Mouse (Mus musculus) midbrain, embryonic 11.5 days (tissue): ENCODE results near the gene Tcp11l2. TPM values are rescaled to one million over a fixed set of nuclear protein-coding genes. Genes with fewer than 3 reads are reported as not detected.

ENCODE experiments used
- ATAC-seq: fragments of 200-750 bp; cut with Nextera tagmentation; 2 replicates; pipeline ENCODE4 v1.8.0; 2017; ENCODE audit warnings: moderate TSS enrichment, moderate library complexity; ENCODE audit not compliant: low FRiP score
- DNase-seq: peaks from one replicate; pipeline ENCODE4 v3.0.0; 2015; ENCODE audit warnings: low spot score; ENCODE audit errors: missing footprints
- H3K27ac ChIP-seq: fragments of 300-500 bp; sonication (generic); 2 replicates; pipeline ENCODE4 v1.5.1; 2014; ENCODE audit warnings: low read depth, low read length
- H3K27me3 ChIP-seq: fragments of 300-500 bp; sonication (generic); 2 replicates; pipeline ENCODE4 v1.6.1; 2014; ENCODE audit warnings: mild to moderate bottlenecking, low read length, moderate library complexity, mixed read lengths; ENCODE audit not compliant: control insufficient read depth, insufficient read depth
- H3K36me3 ChIP-seq: fragments of 300-500 bp; sonication (generic); 2 replicates; pipeline ENCODE4 v1.6.1; 2014; ENCODE audit warnings: mild to moderate bottlenecking, low read length, moderate library complexity, mixed read lengths; ENCODE audit not compliant: control insufficient read depth, insufficient read depth
- H3K4me1 ChIP-seq: fragments of 300-500 bp; sonication (generic); 2 replicates; pipeline ENCODE4 v1.6.1; 2014; ENCODE audit warnings: low read length; ENCODE audit not compliant: control insufficient read depth, insufficient read depth
- H3K4me2 ChIP-seq: fragments of 300-500 bp; sonication (generic); 2 replicates; pipeline ENCODE4 v1.6.1; 2014; ENCODE audit warnings: mild to moderate bottlenecking, moderate library complexity
- H3K4me3 ChIP-seq: fragments of 300-500 bp; sonication (generic); 2 replicates; pipeline ENCODE4 v1.5.1; 2014; ENCODE audit warnings: low read depth, low read length
- H3K9ac ChIP-seq: fragments of 300-500 bp; sonication (generic); 2 replicates; pipeline ENCODE4 v1.6.1; 2014; ENCODE audit warnings: low read length
- H3K9me3 ChIP-seq: fragments of 300-500 bp; sonication (generic); 2 replicates; pipeline ENCODE4 v1.6.1; 2016; ENCODE audit warnings: low read length; ENCODE audit not compliant: control insufficient read depth
- WGBS: fragments of 180-500 bp; shearing (Covaris S2); extraction: QIAGEN DNeasy Blood & Tissue Kit; methylation state at CpG from one replicate; pipeline ENCODE4 v1.1.7; 2014; 5-methylcytosine and 5-hydroxymethylcytosine counted together
- polyA plus RNA-seq: library from polyadenylated mRNA; unstranded; fragments of >200 nt; fragmentation: Nextera tagmentation; extraction: Ambion mirVana; gene quantifications from 2 replicates; pipeline ENCODE4 v1.2.1, GENCODE M21; 2014

Tcp11l2 gene
- polyA plus RNA-seq, 1 experiment from 2014 or later: 9.4 TPM

DNA sequence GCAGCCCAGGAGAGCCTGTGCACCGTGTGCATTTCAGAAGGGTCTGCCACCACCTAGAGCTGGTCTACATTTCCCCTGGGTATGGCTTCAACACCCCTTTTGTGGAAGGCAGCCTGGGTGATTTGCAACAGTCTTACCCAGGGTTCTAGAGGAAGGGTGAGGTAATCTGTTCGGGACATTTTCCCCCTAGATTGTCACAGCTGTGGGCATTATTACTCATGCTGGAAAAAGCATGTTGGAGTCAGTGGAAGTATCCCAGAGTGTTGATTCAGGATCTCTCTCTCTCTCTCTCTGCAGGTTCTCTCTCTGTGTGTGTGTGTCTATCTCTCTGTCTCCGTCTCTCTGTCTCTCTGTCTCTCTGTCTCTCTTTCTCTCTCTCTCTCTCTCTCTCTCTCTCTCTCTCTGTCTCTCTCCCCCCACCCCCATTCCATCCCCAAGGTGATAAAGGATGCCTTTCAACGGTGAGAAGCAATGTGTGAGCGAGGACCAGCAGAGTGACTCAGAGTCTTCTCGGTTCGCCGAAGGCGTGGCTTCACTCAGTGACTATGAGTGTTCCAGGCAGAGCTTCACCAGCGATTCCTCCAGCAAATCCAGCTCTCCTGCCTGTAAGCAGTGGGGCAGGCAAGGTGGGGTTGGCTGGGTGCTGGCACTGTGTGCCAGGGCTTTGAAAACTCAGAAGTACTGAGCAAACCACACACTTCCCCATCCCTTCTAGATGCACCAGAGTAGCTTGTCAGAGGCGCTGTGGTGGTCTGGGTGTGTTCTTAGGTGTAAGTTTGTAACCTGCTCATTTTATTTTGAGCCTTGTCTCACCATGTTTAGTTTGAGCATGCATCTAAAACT is 8.2 kb downstream of the Tcp11l2 start:
- Histone ChIP-seq H3K27me3 (no peaks in the 10 kb centered on the region), H3K36me3 (no peaks in the 10 kb centered on the region), H3K4me2 (no peak overlapping the region), H3K27ac (no peak overlapping the region), H3K4me3 (no peak overlapping the region), H3K9me3 (no peaks in the 10 kb centered on the region), H3K4me1 (no peaks in the 10 kb centered on the region), H3K9ac (no peak overlapping the region)
- no peak for ATAC-seq
- 73% methylated on average over 11 of the region's 11 CpGs for WGBS
- no peak for DNase-seq

GRCm38 (mm10) chr10:84585294-84585650 is 8.8 kb downstream of the Tcp11l2 start:
- DNase-seq (no peak), ATAC-seq (no peak)
- H3K9ac ChIP-seq: no peak overlapping the region
- no peaks in the 10 kb centered on the region for H3K36me3 ChIP-seq
- WGBS: 87% methylated on average over 2 of the region's 2 CpGs
- no peaks in the 10 kb centered on the region for H3K4me1 ChIP-seq
- no peak overlapping the region for H3K4me2 ChIP-seq
- H3K27me3 ChIP-seq: no peaks in the 10 kb centered on the region
- H3K27ac ChIP-seq: no peak overlapping the region
- H3K4me3 ChIP-seq: no peak overlapping the region
- no peaks in the 10 kb centered on the region for H3K9me3 ChIP-seq

DNA sequence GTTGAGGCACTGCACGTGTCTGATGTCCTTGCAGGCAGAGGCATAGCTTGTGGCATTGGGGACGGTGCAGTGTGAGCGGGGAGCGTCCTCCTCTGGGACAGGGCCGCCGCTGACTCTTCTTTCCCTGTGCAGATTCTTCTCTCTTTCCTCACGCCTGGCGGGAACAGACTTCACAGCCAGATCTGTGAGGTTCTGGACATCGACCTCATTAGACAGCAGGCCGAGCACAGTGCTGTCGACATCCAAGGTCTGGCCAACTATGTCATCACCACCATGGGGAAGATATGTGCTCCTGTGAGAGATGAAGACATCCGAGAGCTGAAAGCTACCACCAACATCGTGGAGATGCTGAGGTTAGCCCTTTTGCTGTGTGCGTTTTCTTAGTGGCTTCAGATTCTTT is 14.5 kb downstream of the Tcp11l2 start:
- H3K9me3 ChIP-seq: no peaks in the 10 kb centered on the region
- 86% methylated on average over 14 of the region's 14 CpGs for WGBS
- no peak overlapping the region for H3K4me3 ChIP-seq
- H3K4me1 ChIP-seq: no peaks in the 10 kb centered on the region
- ATAC-seq (no peak), DNase-seq (no peak)
- H3K9ac ChIP-seq: no peak overlapping the region
- no peaks in the 10 kb centered on the region for H3K27me3 ChIP-seq
- no peak overlapping the region for H3K27ac ChIP-seq
- no peaks in the 10 kb centered on the region for H3K36me3 ChIP-seq
- no peak overlapping the region for H3K4me2 ChIP-seq

- no peaks in the 10 kb centered on the region for H3K36me3 ChIP-seq
- no peak overlapping the region for H3K27ac ChIP-seq
- H3K4me2 ChIP-seq: no peak overlapping the region
- H3K4me3 ChIP-seq: no peak overlapping the region
- ATAC-seq: no peak
- H3K27me3 ChIP-seq: no peaks in the 10 kb centered on the region
- no peak overlapping the region for H3K9ac ChIP-seq
- H3K4me1 ChIP-seq: no peaks in the 10 kb centered on the region
- H3K9me3 ChIP-seq: no peaks in the 10 kb centered on the region
- WGBS: 88% methylated on average over 2 of the region's 2 CpGs
- no peak for DNase-seq
Observed at GRCm38 (mm10) chr10:84591640-84592148, 15.3 kb downstream of the Tcp11l2 start.

- no peak for DNase-seq
- no peak overlapping the region for H3K9ac ChIP-seq
- no peaks in the 10 kb centered on the region for H3K9me3 ChIP-seq
- ATAC-seq: no peak
- 65% methylated on average over 3 of the region's 3 CpGs for WGBS
- no peak overlapping the region for H3K27ac ChIP-seq
- H3K36me3 ChIP-seq: no peaks in the 10 kb centered on the region
- no peak overlapping the region for H3K4me2 ChIP-seq
- H3K4me1 ChIP-seq: no peaks in the 10 kb centered on the region
- no peak overlapping the region for H3K4me3 ChIP-seq
- H3K27me3 ChIP-seq: no peaks in the 10 kb centered on the region
Observed at GRCm38 (mm10) chr10:84592745-84593144, 16.3 kb downstream of the Tcp11l2 start.

DNA sequence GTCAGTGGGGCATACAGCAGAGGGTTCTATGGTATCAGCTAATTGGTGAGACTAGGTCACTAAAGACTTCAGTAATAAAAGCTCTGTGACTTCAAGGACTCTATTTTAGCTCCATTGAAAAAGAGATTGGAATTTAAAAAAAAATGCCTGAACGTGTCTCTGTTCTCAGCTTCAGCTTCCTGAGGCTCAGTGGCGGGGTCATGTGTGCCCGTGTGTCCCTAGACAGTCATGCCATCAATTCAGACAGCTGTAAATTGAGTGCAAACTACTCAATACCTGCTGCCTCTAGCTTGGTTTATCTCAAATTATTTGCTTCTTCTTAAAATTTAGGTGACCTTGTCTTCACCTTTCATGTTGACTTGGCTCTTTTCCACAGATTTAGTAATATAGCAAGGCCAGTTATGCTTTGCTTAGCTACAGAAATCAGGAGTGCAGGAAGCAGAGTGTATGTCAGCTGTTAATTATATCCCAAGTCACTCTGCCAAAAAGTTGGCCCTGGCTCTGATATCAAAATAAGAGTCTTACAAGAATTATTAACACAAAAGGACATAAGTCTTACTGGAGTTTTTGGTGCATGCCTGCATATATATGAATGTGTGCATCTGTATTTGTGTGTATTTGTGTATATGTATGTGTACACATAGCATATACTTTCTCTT is 20.8 kb downstream of the Tcp11l2 start:
- Histone ChIP-seq H3K9me3 (no peaks in the 10 kb centered on the region), H3K4me3 (no peak overlapping the region), H3K27me3 (no peaks in the 10 kb centered on the region), H3K27ac (no peak overlapping the region), H3K4me1 (no peaks in the 10 kb centered on the region), H3K4me2 (no peak overlapping the region), H3K9ac (no peak overlapping the region), H3K36me3 (no peaks in the 10 kb centered on the region)
- no peak for DNase-seq
- ATAC-seq: no peak
- WGBS: 70% methylated on average over 3 of the region's 3 CpGs

GRCm38 (mm10) chr10:84598172-84598571 is 21.7 kb downstream of the Tcp11l2 start:
- Histone ChIP-seq H3K9me3 (no peaks in the 10 kb centered on the region), H3K4me1 (no peaks in the 10 kb centered on the region), H3K27ac (no peak overlapping the region), H3K4me2 (no peak overlapping the region), H3K27me3 (no peaks in the 10 kb centered on the region), H3K4me3 (no peak overlapping the region), H3K9ac (no peak overlapping the region), H3K36me3 (no peaks in the 10 kb centered on the region)
- no peak for ATAC-seq
- WGBS: 35% methylated on average over 1 of the region's 1 CpGs
- no peak for DNase-seq

GRCm38 (mm10) chr10:84600136-84600535 is 23.7 kb downstream of the Tcp11l2 start:
- Histone ChIP-seq H3K27me3 (no peaks in the 10 kb centered on the region), H3K9me3 (no peaks in the 10 kb centered on the region), H3K4me1 (no peaks in the 10 kb centered on the region), H3K4me2 (no peak overlapping the region), H3K27ac (no peak overlapping the region), H3K4me3 (no peak overlapping the region), H3K36me3 (no peaks in the 10 kb centered on the region), H3K9ac (no peak overlapping the region)
- no peak for DNase-seq
- no peak for ATAC-seq
- 88% methylated on average over 6 of the region's 6 CpGs for WGBS

DNA sequence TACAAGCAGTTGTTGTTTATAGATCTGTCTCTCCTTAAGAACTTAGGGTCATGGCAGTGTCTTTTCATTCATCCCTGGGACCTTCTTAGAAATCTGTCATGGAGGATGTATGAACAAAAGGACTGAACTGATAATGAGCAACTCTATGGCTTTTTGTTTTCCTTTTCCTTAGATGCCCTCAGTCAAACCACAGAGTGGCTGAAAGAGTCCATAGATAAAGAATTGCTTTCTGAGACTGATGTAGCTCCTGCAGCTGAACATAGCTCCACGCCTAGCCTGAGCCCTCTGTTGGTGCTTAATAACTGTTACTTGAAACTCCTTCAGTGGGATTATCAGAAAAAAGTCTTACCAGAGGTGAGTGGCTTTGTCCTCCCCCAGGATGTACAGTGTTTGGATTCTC is 27.9 kb downstream of the Tcp11l2 start:
- no peak overlapping the region for H3K4me3 ChIP-seq
- WGBS: 69% methylated on average over 1 of the region's 1 CpGs
- DNase-seq (no peak), ATAC-seq (no peak)
- no peaks in the 10 kb centered on the region for H3K4me1 ChIP-seq
- H3K9me3 ChIP-seq: no peaks in the 10 kb centered on the region
- H3K9ac ChIP-seq: no peak overlapping the region
- H3K27ac ChIP-seq: no peak overlapping the region
- H3K36me3 ChIP-seq: no peaks in the 10 kb centered on the region
- H3K4me2 ChIP-seq: no peak overlapping the region
- H3K27me3 ChIP-seq: no peaks in the 10 kb centered on the region
